Mouse (Mus musculus): Measurements from ENCODE around the gene Rad50. TPM values are rescaled to one million over a fixed set of nuclear protein-coding genes. Genes with fewer than 3 reads are reported as not detected.

Gene Rad50
- total RNA-seq, 2 experiments from 2014 or later = 3.5 to 4.8 TPM

- no peak for DNase-seq
- intact Hi-C loops (cut with DNase I) = no loop called here
Observed at GRCm38 (mm10) chr11:53609672-53610071, 97.4 kb downstream of the Rad50 start.

- intact Hi-C loops (cut with DNase I) = no loop called here
Observed at GRCm38 (mm10) chr11:53609231-53609630, 97.9 kb downstream of the Rad50 start.

GRCm38 (mm10) chr11:53605609-53606008, 101.5 kb downstream of the Rad50 start:
- intact Hi-C loops (cut with DNase I) = no loop called here
- DNase-seq = no peak

More at GRCm38 (mm10) chr11:53609231-53609630, 97.9 kb downstream of the Rad50 start:
- DNase-seq = no peak

GRCm38 (mm10) chr11:53604983-53605382, 102.1 kb downstream of the Rad50 start:
- intact Hi-C loops (cut with DNase I) = no loop called here
- DNase-seq = no peak

Other genes with a start within 250 kb of the Rad50 start
- not detected for gene Gm9837, start 236.8 kb downstream of the Rad50 start, total RNA-seq (2021)
- gene Gm9945, start 227.2 kb downstream of the Rad50 start, total RNA-seq (2021) = not detected
- gene Sowaha, start 227.0 kb downstream of the Rad50 start, total RNA-seq (2021) = under 1 TPM; 0.08 to 0.12 TPM
- 10 to 100 TPM; 11.7 to 15.5 TPM for gene Sept8, start 188.1 kb downstream of the Rad50 start, total RNA-seq (2021)
- 1 to 10 TPM; 3.2 to 4.9 TPM for gene Kif3a, start 139.9 kb downstream of the Rad50 start, total RNA-seq (2021)
- gene Il4, start 88.7 kb downstream of the Rad50 start, total RNA-seq (2021) = not detected
- gene Il13, start 72.6 kb downstream of the Rad50 start, total RNA-seq (2021) = not detected
- not detected for gene Il5, start 13.5 kb upstream of the Rad50 start, total RNA-seq (2021)
- 1 to 10 TPM; 6.6 to 7.4 TPM for gene Irf1, start 62.7 kb upstream of the Rad50 start, total RNA-seq (2021)
- gene Gm17334, start 65.9 kb upstream of the Rad50 start, total RNA-seq (2021) = under 1 TPM in 1 of 2 experiments, not detected in 1; 0.31 TPM
- gene Gm12216, start 151.9 kb upstream of the Rad50 start, total RNA-seq (2021) = 1 to 10 TPM; 1.6 to 2.1 TPM
- 10 to 100 TPM in 1 of 2 experiments, 1 to 10 TPM in 1; 7.7 to 12.8 TPM for gene Slc22a5, start 184.3 kb upstream of the Rad50 start, total RNA-seq (2021)

Data from gastrocnemius, postnatal 36 days (tissue).